Mouse (Mus musculus) v-Abl transformed pro-B cells (cell line): ENCODE measurements around the gene Akap2.

Experiments used
- in situ Hi-C, 2 experiments: fragments of 400-800 bp; cut with MboI; formaldehyde crosslinking; loops; one replicate each; pipeline ENCODE4 v1.15.1; 2025; ENCODE audit not compliant: unreplicated experiment in 2 of 2

Akap2 gene

GRCm38 (mm10) chr4:57782549-57783390 is 65.3 kb downstream of the Akap2 start:
- in situ Hi-C loops, result loop anchor here in 1 of 2 experiments (25.0 kb wide), 1 partner anchor 420 kb away; no protein-coding TSS in a partner anchor

GRCm38 (mm10) chr4:57783391-57783770 is 65.9 kb downstream of the Akap2 start:
- in situ Hi-C loops, result loop anchor here in 1 of 2 experiments (25.0 kb wide), 1 partner anchor 421 kb away; no protein-coding TSS in a partner anchor

- in situ Hi-C loops, result loop anchor here in 1 of 2 experiments (25.0 kb wide), 1 partner anchor 422 kb away; no protein-coding TSS in a partner anchor
Measured at GRCm38 (mm10) chr4:57783853-57784600, 66.6 kb downstream of the Akap2 start.

- in situ Hi-C loops, result loop anchor here (5.0 to 25.0 kb wide), 2 partner anchors 116 to 426 kb away; no protein-coding TSS in a partner anchor
Measured at GRCm38 (mm10) chr4:57788709-57789108, 71.3 kb downstream of the Akap2 start.

- in situ Hi-C loops, result loop anchor here (5.0 to 25.0 kb wide), 2 partner anchors 117 to 427 kb away; no protein-coding TSS in a partner anchor
Measured at GRCm38 (mm10) chr4:57789118-57789517, 71.7 kb downstream of the Akap2 start.

GRCm38 (mm10) chr4:57793989-57794388 is 76.5 kb downstream of the Akap2 start:
- in situ Hi-C loops, result loop anchor here (5.0 to 25.0 kb wide), 2 partner anchors 88 to 432 kb away; no protein-coding TSS in a partner anchor

- in situ Hi-C loops, result loop anchor here (5.0 to 25.0 kb wide), 2 partner anchors 88 to 432 kb away; no protein-coding TSS in a partner anchor
Measured at GRCm38 (mm10) chr4:57794547-57794946, 77.1 kb downstream of the Akap2 start.

- in situ Hi-C loops, result loop anchor here in 1 of 2 experiments (25.0 kb wide), 1 partner anchor 435 kb away; no protein-coding TSS in a partner anchor
Measured at GRCm38 (mm10) chr4:57797548-57798285, 80.3 kb downstream of the Akap2 start.

GRCm38 (mm10) chr4:57798286-57799018 is 81.0 kb downstream of the Akap2 start:
- in situ Hi-C loops, result loop anchor here in 1 of 2 experiments (25.0 kb wide), 1 partner anchor 436 kb away; no protein-coding TSS in a partner anchor

GRCm38 (mm10) chr4:57799297-57799696 is 81.8 kb downstream of the Akap2 start:
- in situ Hi-C loops, result loop anchor here in 1 of 2 experiments (25.0 kb wide), 1 partner anchor 437 kb away; no protein-coding TSS in a partner anchor

- in situ Hi-C loops, result loop anchor here in 1 of 2 experiments (25.0 kb wide), 1 partner anchor 1811 kb away; no protein-coding TSS in a partner anchor
Measured at GRCm38 (mm10) chr4:57801239-57801638, 83.8 kb downstream of the Akap2 start.

GRCm38 (mm10) chr4:57801986-57802385 is 84.5 kb downstream of the Akap2 start:
- in situ Hi-C loops, result loop anchor here in 1 of 2 experiments (25.0 kb wide), 1 partner anchor 1810 kb away; no protein-coding TSS in a partner anchor

GRCm38 (mm10) chr4:57802411-57802810 is 85.0 kb downstream of the Akap2 start:
- in situ Hi-C loops, result loop anchor here in 1 of 2 experiments (25.0 kb wide), 1 partner anchor 1810 kb away; no protein-coding TSS in a partner anchor

GRCm38 (mm10) chr4:57804902-57805301 is 87.4 kb downstream of the Akap2 start:
- in situ Hi-C loops, result loop anchor here in 1 of 2 experiments (25.0 kb wide), 1 partner anchor 1807 kb away; no protein-coding TSS in a partner anchor

GRCm38 (mm10) chr4:57809449-57809848 is 92.0 kb downstream of the Akap2 start:
- in situ Hi-C loops, result loop anchor here in 1 of 2 experiments (25.0 kb wide), 1 partner anchor 1803 kb away; no protein-coding TSS in a partner anchor

GRCm38 (mm10) chr4:57812075-57812474 is 94.6 kb downstream of the Akap2 start:
- in situ Hi-C loops, result loop anchor here (10.0 to 25.0 kb wide), 2 partner anchors 53 to 1800 kb away; no protein-coding TSS in a partner anchor

GRCm38 (mm10) chr4:57812916-57813575 is 95.6 kb downstream of the Akap2 start:
- in situ Hi-C loops, result loop anchor here (10.0 to 25.0 kb wide), 2 partner anchors 52 to 1799 kb away; no protein-coding TSS in a partner anchor

- in situ Hi-C loops, result loop anchor here (10.0 to 25.0 kb wide), 2 partner anchors 51 to 1799 kb away; no protein-coding TSS in a partner anchor
Measured at GRCm38 (mm10) chr4:57813576-57813945, 96.1 kb downstream of the Akap2 start.
